Mouse (Mus musculus) A20 (cell line): ENCODE results near the gene Gm17949.

Experiments
- DNase-seq: peaks from one replicate; pipeline ENCODE4 v3.0.0-alpha.2; 2011; ENCODE audit warnings: low read depth, low spot score

Gm17949 gene

DNA sequence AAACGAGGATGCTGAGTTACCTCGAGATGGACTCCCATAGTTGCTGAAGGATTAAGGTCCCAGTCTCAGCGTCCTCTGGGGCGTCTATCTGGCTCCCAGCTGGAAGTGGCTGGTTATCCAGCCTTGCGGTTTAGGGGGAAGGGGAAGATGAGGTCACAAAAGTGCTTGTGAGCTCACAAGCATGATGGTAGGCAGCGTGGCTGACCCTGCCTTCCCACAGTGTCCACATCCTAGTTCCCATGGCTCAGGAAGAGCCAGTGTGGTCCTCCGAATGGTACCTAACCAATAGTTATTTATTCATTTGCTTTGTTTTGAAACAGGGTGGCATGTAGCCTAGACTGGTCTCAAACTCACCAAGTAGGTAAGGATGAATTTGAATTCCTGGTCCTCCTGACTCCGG lies 30.3 kb downstream of the Gm17949 start, which contains the start of gene Slc25a41:
TSS of gene Slc25a41 (minus strand) at position 101 of the 400 bp plus-strand sequence.
- no peak for DNase-seq

DNA sequence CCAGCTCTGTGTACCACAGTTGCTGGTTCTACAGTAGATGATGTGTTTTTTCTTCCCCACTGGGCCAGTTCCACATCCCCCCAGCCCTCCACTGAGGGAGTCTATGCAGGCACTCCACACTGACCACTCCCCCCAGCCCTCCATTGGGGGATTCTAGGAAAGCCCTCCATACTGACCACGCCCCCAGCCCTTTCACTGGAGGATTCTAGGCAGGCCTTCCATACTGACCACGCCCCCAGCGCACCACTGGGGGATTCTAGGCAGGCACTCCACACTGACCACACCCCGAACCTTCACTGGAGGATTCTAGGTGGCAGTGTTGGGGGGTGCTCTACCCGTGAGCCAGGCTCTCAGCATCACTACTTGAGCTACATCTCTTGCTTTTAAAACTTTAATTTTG lies 36.1 kb downstream of the Gm17949 start:
- peak; percentile 73 for DNase-seq

DNA sequence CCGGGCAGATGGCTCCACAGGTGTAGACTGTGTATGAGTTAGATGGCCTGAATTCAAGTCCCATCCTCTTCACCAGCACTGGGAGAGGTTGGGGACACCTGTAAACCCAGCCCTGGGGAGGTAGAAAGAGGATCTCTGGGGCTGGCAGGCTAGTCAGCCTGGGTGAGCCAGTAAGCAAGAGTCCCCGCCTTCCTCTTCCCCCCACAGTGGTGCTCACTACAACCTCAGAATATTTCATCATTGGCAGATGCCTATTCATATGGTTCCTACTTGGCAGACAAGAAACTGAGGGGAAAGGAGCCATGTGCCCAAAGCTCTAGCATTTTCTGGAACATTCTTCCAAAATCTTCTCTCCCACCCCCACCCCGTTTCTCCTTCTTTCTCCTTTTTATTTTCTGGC lies 37.5 kb downstream of the Gm17949 start:
- DNase-seq, result peak; percentile 89

DNA sequence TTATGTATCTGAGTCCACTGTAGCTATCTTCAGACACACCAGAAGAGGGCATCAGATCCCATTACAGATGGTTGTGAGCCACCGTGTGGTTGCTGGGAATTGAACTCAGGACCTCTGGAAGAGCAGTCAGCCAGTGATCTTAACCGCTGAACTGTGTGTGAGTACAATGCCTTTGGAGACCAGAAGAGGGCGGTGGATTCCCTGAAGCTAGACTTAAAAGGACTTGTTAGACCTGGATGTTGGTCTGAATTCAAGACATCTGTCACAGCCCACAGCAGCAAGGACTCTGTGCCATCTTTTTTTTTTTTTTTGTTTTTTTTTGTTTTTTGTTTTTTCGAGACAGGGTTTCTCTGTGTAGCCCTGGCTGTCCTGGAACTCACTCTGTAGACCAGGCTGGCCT lies 40.4 kb downstream of the Gm17949 start:
- DNase-seq, result peak; percentile 64

DNA sequence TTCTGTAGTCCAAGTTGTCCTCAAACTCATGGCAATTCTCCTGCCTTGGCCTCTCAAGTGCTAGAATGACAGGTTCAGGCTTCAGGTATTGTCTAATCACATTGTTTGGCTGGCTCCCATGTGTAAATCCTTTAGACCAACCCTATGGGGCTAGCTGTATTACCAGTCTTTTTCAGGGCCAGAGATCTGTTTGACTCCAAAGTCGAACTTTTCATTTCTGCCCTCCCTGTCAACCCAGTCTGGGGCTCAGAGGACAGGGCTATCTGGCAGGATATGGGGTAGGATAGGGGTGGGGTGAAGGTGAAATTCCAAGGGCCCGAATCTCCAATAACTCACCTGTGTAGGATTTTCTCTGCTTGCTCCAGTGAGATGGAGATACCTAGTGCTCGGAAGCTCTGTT lies 45.0 kb downstream of the Gm17949 start:
- DNase-seq, result no peak

DNA sequence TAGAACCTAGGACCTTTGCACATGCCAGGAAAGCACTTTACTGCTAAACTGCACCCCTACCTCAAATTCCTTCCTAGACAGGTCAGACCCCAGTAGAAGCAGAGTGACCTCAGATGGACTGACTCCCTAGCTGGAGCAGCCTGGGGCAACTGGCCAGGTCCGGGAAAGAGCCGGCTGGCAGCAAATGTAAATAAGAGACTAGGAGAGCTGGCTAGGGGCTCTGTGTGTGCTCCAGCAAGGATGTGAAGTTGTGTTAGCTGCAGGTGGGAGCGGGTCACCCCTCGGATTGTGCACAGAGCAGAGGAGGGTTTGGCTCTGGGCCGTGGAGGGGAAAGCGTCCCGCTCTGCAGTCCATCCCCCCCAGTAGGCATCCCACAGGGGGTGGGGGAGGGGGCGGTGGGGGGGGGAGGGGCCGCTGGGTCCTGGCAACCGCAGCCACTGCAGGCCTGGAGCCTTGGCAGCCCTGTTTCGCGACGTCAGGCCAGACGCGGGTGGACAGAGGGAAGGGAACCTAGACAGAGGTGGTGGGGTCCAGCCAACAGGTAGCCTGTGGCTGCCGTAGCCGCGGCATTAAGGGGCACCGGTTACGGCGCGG lies 47.7 kb downstream of the Gm17949 start, which contains the start of gene Crb3:
TSS of gene Crb3 (plus strand) at position 215 of the 595 bp plus-strand sequence.
- DNase-seq, result no peak

DNA sequence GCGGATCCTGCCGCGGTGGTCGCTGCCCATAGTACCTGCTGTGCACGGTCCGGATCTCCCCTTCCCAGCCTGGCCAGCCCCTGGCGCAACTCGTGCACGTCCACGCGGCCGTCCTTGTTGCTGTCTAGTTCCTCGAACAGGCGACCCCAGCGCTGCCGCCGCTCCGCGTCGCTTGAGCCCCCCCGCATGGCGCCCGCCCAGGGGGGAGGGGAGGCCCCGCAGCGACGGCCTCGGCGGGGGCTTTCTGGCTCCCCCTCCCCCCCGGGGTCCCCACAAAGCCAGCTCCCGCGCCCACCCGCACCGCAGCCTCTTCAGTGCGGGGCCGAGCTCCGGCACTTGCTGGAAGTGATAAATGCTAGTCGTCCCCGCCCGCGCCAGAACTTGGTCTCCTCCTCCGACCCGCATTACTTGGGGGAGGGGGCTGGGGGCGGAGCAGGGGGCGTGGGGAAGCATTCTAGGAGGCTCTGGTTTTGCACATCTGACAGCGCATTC lies 48.3 kb downstream of the Gm17949 start, which contains the start of gene Slc25a23:
TSS of gene Slc25a23 (minus strand) at position 378 of the 492 bp plus-strand sequence.
- DNase-seq, result peak; percentile 87

DNA sequence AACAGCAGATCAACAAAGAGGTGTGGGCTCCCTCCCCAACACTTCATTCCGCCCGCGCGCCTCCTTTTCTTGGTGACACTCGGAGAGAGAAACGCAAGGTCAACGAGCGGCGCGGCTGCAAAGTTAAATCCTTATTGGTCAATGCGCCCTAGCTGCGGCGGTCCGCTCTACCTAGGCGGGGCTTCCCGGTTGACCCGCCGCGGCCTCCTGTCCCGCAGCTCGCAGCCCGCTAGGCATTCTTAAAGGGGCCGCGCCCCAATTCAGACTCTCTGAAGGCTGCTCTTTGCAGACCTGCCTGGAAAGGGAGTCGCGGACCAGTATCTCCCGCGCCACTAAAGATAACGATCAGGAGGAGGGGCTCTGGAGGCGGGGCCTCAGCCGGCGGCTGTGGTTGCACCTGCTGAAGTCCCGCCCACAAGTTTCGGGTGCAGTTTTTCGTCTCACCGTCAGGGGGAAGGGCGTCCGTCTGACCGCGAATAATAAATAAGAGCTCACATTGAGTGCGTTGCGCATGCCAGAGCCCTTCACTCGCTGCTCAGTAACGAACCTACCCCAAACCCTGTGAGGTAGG lies 49.0 kb downstream of the Gm17949 start:
- DNase-seq, result peak; percentile 99

DNA sequence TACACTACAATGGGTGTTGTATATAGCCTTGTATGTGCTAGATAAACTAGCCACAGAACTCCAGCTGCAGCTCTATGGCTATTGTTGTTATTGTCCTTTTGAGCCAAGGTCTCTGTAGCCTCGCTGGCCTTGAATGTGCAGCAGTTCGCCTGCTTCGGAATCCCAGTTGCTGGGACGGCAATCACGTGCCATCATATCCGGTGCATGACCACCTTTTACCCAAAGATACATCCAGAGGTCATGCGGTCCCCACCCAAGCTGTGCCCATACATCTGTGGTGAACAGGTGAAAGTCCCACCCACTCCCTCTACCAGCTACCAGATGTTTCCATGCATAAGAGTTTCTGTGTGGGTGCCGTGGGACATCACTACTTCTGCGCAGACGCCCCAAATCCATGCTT lies 49.8 kb downstream of the Gm17949 start:
- no peak for DNase-seq

DNA sequence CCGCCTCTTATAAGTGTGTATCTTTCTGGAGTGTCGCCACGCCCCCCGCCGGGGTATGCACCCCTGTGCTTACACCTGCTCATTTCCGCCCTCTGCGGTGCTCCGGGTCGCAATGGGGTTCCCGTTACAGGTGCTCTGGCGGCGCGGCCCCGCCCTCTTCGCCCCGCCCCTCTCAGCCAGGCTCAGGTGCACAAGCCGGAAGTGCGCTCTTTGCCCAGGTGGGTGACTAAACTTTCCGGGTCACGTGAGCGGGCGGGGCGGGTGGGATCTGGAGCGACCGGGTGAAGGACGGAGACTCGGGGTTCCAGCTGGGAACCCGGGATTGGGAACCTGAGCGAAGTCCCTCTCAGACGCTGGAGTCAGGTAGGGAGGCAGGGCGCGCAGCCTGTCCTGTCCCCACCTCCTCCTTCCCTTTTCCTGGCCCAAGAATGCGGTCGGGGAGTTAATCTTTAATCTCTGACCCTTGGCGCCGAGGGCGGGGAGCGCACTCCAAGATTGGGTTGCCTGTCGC lies 50.8 kb downstream of the Gm17949 start:
- DNase-seq, result peak; percentile 50

DNA sequence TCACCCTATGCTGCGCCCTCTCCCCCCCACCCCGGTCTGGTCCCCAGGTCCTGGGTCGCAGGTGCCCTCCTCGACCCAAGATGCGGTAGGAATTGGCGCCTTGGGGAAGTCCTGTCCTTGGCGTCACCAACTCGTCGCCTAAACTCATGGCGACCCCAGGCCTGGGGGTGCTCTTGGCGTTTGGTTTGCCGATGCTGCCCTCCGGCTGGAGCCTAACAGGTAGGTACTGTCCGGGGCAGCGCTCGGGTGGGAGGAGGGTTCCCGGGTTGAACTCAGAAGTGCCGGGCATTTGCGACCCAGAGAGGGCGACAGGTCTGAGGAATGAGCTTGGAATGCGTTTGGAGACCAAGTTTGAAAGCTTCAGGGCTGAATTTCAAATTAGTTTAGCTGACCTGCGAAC lies 51.3 kb downstream of the Gm17949 start:
- no peak for DNase-seq

DNA sequence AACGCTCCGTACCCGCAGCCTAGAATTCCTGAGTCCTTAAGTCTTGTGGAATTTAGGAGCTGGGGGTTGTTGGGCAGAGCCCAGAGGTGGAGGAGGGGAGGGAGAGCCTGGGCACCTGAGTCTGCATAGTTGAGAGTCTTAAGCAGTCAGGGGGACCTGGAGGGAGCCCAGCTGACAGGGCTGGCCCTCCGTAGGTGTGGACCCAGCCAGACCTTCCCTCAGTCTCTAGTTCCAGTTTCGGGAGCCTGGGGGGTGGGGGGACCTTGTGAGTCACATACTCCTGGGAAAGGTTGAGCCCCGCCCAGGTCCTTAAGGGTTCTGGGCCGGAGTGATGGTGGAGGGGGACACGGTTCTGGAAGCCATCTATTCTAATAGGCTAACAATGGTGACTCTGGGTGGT lies 51.8 kb downstream of the Gm17949 start:
- DNase-seq, result no peak

DNA sequence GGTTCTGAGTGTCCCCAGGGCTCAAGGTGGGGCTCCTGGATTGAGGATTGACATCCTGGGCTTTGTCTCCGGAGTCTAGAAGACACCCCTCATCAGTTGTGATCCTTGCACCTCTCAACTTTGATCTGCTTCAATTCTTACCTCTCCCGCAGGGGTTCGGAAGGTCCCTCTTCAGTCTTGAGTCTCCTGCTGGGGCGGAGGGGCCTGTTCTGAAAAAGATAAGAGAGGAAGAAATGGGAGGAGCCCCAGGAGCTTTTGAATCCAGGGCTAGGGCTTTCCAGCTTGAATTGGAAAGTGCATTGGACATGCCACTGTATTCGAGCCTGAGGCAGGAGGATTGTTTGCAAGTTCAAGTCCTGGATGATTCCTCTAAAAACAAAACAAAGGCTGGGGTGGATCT lies 55.6 kb downstream of the Gm17949 start:
- DNase-seq, result no peak

DNA sequence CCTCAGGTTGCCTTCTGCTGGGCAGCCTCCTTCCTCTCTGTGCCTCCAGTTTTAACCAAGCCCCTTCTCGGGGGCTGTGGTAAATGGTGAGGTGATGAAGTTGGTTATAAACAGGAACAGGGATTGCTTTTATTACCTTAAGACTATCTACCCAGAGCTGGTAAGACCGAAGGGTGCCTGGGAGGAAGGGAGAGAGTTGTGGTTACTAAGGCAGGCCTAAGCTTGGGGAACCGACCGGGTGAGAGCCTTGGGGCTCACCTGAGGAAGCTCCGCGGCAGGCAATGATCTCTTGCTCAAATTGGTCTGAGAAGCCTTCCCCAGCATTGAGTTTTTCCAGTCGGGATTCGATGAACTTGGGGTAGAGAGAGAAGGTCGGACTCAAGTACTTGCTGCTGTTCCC lies 59.0 kb downstream of the Gm17949 start:
- no peak for DNase-seq

DNA sequence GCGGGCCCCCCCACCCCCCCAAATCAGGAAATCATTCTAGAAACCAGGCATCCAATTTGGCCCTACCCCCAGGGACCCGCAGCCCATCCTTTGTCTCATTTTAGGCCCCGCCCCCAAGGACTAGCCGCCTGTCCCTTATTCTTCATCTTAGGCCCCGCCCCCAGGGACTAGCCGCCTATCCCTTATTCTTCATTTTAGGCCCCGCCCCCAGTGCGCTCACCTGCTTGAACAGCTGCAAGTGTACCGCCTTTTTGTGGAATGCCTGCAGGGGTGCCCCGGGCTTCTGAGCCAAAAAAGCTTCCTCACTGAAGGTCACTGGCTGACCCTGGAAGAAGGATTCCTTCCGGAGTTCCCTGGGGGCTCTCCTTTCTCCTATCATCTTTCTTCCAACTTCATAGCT lies 59.4 kb downstream of the Gm17949 start:
- no peak for DNase-seq
